Mouse (Mus musculus): ENCODE data around the gene Nol9.

GRCm38 (mm10) chr4:151994228-151995171, 44.6 kb upstream of the Nol9 start:
- TF ChIP-seq CTCF (conservative IDR thresholded peaks at IDR 0.05; ENCODE audit: insufficient read depth, insufficient read length, low read depth, low read length) (no peak), POLR2A (IDR thresholded peaks at IDR 0.05; ENCODE audit: low read depth, low read length) (no peak)
